ENCODE assay signal across 30 mouse cellular contexts in genomic region chr6:126610746-126611145, GRCm38 (mm10). TPM values are rescaled to one million over a fixed set of nuclear protein-coding genes. Genes with fewer than 3 reads are reported as not detected.
A peak's percentile ranks its signal among the peaks of the same experiment; 100 is the strongest.
DNase-seq lines count a peak whose midpoint lies in the region; ATAC-seq and TF ChIP-seq lines count a peak whose summit lies in the region.
"Had no signal": no experiment of that assay in that cellular context is flagged by ENCODE, and none has a peak within 500 bp of the region (broad histone marks: within the 10 kb centered on the region; RNA-seq: fewer than 3 reads in every experiment).

No protein-coding gene starts in this region.

- no peak overlapping the region for H3K27ac ChIP-seq in midbrain, postnatal 0 days (ENCODE audit: low read depth, low read length)
- H3K27ac ChIP-seq in midbrain, embryonic 13.5 days: no peak overlapping the region
- H3K27ac ChIP-seq in kidney, embryonic 14.5 days (ENCODE audit: low read depth, low read length): no peak overlapping the region
- H3K27ac ChIP-seq: embryonic facial prominence, embryonic 13.5 days; hindbrain, postnatal 0 days; intestine, embryonic 15.5 days; kidney, postnatal 0 days; liver, embryonic 12.5 days; stomach, embryonic 15.5 days had no signal

- no peaks in the 10 kb centered on the region for H3K27me3 ChIP-seq in midbrain, postnatal 0 days (ENCODE audit: insufficient read depth, low read length)
- 0 out of 2 replicates have a peak, but pooled peaks cover 5% of the 10 kb centered on the region for H3K27me3 ChIP-seq in midbrain, embryonic 13.5 days
- no peaks in the 10 kb centered on the region for H3K27me3 ChIP-seq in kidney, embryonic 14.5 days (ENCODE audit: control insufficient read depth, insufficient read depth, low read length)
- H3K27me3 ChIP-seq: liver, embryonic 12.5 days; stomach, embryonic 15.5 days had no signal

- no peak overlapping the region for H3K4me2 ChIP-seq in midbrain, postnatal 0 days (ENCODE audit: low read depth, low read length, poor library complexity, severe bottlenecking)
- H3K4me2 ChIP-seq in midbrain, embryonic 13.5 days (replicated peaks): no peak overlapping the region
- H3K4me2 ChIP-seq in kidney, embryonic 14.5 days (replicated peaks; ENCODE audit: low read depth, low read length): no peak overlapping the region
- H3K4me2 ChIP-seq: embryonic facial prominence, embryonic 13.5 days; intestine, embryonic 15.5 days; liver, embryonic 12.5 days; stomach, embryonic 15.5 days had no signal

- TF ChIP-seq CTCF in midbrain, postnatal 0 days (IDR thresholded peaks at IDR 0.05): no peak

- 0 out of 2 replicates have a peak, but pooled peaks have one; percentile 10 for ATAC-seq in midbrain, postnatal 0 days (ENCODE audit: low FRiP score)
- ATAC-seq in midbrain, embryonic 13.5 days: no peak
- ATAC-seq in kidney, embryonic 14.5 days (ENCODE audit: low FRiP score, low TSS enrichment): no peak
- ATAC-seq: forebrain, embryonic 16.5 days; hindbrain, postnatal 0 days; intestine, embryonic 15.5 days; liver, embryonic 12.5 days; liver, postnatal 0 days had no signal

- no peak overlapping the region for H3K4me3 ChIP-seq in midbrain, postnatal 0 days (ENCODE audit: low read depth, low read length)
- H3K4me3 ChIP-seq in midbrain, embryonic 13.5 days (replicated peaks): no peak overlapping the region
- H3K4me3 ChIP-seq in kidney, embryonic 14.5 days (ENCODE audit: low read length): no peak overlapping the region
- H3K4me3 ChIP-seq: embryonic facial prominence, embryonic 13.5 days; intestine, embryonic 15.5 days; liver, embryonic 12.5 days; stomach, embryonic 15.5 days had no signal

- no peaks in the 10 kb centered on the region for H3K4me1 ChIP-seq in midbrain, postnatal 0 days (ENCODE audit: insufficient read depth, low read length)
- H3K4me1 ChIP-seq in midbrain, embryonic 13.5 days (replicated peaks): peaks cover 6% of the 10 kb centered on the region; the same call in 1 of the 2 replicates
- H3K4me1 ChIP-seq in kidney, embryonic 14.5 days (ENCODE audit: control insufficient read depth, insufficient read depth, low read length): no peaks in the 10 kb centered on the region
- H3K4me1 ChIP-seq: intestine, embryonic 15.5 days; liver, embryonic 12.5 days; stomach, embryonic 15.5 days had no signal

- no peaks in the 10 kb centered on the region for H3K9me3 ChIP-seq in midbrain, postnatal 0 days (ENCODE audit: low read length)
- no peaks in the 10 kb centered on the region for H3K9me3 ChIP-seq in midbrain, embryonic 13.5 days
- H3K9me3 ChIP-seq in kidney, embryonic 14.5 days (ENCODE audit: control insufficient read depth, low read length): no peaks in the 10 kb centered on the region
- H3K9me3 ChIP-seq: embryonic facial prominence, embryonic 13.5 days; intestine, embryonic 15.5 days; liver, embryonic 12.5 days; stomach, embryonic 15.5 days had no signal

- 63% methylated on average over 4 of the region's 4 CpGs for WGBS in midbrain, postnatal 0 days
- 86% methylated on average over 4 of the region's 4 CpGs for WGBS in midbrain, embryonic 13.5 days
- WGBS in kidney, embryonic 14.5 days: 83% methylated on average over 4 of the region's 4 CpGs

- peak; percentile 67 for DNase-seq in cerebellum, adult 11-12 months
- no peak for DNase-seq in cerebellum, adult 11 months
- DNase-seq in midbrain, postnatal 0 days (ENCODE audit: low spot score): no peak
- DNase-seq in cerebellum, postnatal 14 days: peak; percentile 48 to 60
- DNase-seq in layer of hippocampus, adult 9-10 months (ENCODE audit: low spot score): no peak
- DNase-seq: adrenal gland, adult 8-10 months; gastrocnemius, postnatal 10 days; heart, postnatal 14 days; kidney, adult 2 months; layer of hippocampus, postnatal 36 days; left cerebral cortex, postnatal 4 days; liver, postnatal 0 days; lung, postnatal 36 days; midbrain, embryonic 14.5 days; right cerebral cortex, postnatal 25 days; thymus, postnatal 25 days had no signal

- H3K9ac ChIP-seq in midbrain, postnatal 0 days (replicated peaks; ENCODE audit: low read length, poor library complexity, severe bottlenecking): no peak overlapping the region
- H3K9ac ChIP-seq in midbrain, embryonic 13.5 days (replicated peaks): no peak overlapping the region
- H3K9ac ChIP-seq in kidney, embryonic 14.5 days (ENCODE audit: low read depth, low read length): no peak overlapping the region
- H3K9ac ChIP-seq: embryonic facial prominence, embryonic 13.5 days; intestine, embryonic 15.5 days; liver, embryonic 12.5 days; liver, postnatal 0 days; stomach, embryonic 15.5 days had no signal

- no peaks in the 10 kb centered on the region for H3K36me3 ChIP-seq in midbrain, postnatal 0 days (ENCODE audit: insufficient read depth, low read length)
- no peaks in the 10 kb centered on the region for H3K36me3 ChIP-seq in midbrain, embryonic 13.5 days
- no peaks in the 10 kb centered on the region for H3K36me3 ChIP-seq in kidney, embryonic 14.5 days (ENCODE audit: control insufficient read depth, insufficient read depth, low read length)
- H3K36me3 ChIP-seq: embryonic facial prominence, embryonic 13.5 days; G1E; intestine, embryonic 15.5 days; liver, embryonic 12.5 days; stomach, embryonic 15.5 days had no signal

RNA-seq across cellular contexts. Expression of gene Kcna1, which starts 35.4 kb away (rescaled TPM):
- total RNA-seq in midbrain, postnatal 0 days (2014; rRNA removed): 2.1 and 4.2 TPM in 2 replicates
- polyA plus RNA-seq in midbrain, postnatal 0 days (2015; fragmentation: Nextera tagmentation; extraction: Ambion mirVana): 2.0 and 2.2 TPM in 2 replicates
- polyA plus RNA-seq in midbrain, embryonic 13.5 days (2015; fragmentation: Nextera tagmentation; extraction: Ambion mirVana): 1.5 and 2.5 TPM in 2 replicates
- 0.30 and 0.66 TPM in 2 replicates for polyA plus RNA-seq in kidney, embryonic 14.5 days (2014; fragmentation: Nextera tagmentation; extraction: Ambion mirVana)
- total RNA-seq: common myeloid progenitor, adult 5-6 weeks; granulocyte monocyte progenitor cell, adult 5-6 weeks; megakaryocyte, adult 5-6 weeks; neutrophil, adult 5-6 weeks had no signal
- polyA plus RNA-seq: G1E; liver, postnatal 0 days had no signal

Comparison
In these comparisons a context has a peak if more than half of its experiments do, and no peak if none do; other contexts are left out.
1. DNase-seq: peak in cerebellum, adult 11-12 months (single experiment) and cerebellum, postnatal 14 days (2 of 2); none in cerebellum, adult 11 months (single experiment), midbrain, postnatal 0 days (single experiment) and layer of hippocampus, adult 9-10 months (single experiment).